Mouse (Mus musculus): ENCODE measurements at regions not wholly inside any gene's neighbourhood (a gene's known extent, or its start where the extent isn't known, plus 50 kb on each side); places are given as distances from the start of the nearest gene placed in this dataset.

GRCm38 (mm10) chr8:115560985-115561916 is 146.3 kb downstream of the Maf start:
- no peak for ATAC-seq (replicated peaks in 1 of 2; ENCODE audit: insufficient read depth in 1 of 2, low FRiP score in 2 of 2, low TSS enrichment in 1 of 2, low read depth in 1 of 2, poor library complexity in 2 of 2, severe bottlenecking in 2 of 2)

GRCm38 (mm10) chr8:115555452-115555851 is 152.1 kb downstream of the Maf start:
- ATAC-seq (replicated peaks in 1 of 2; ENCODE audit: insufficient read depth in 1 of 2, low FRiP score in 2 of 2, low TSS enrichment in 1 of 2, low read depth in 1 of 2, poor library complexity in 2 of 2, severe bottlenecking in 2 of 2) = peak; percentile 91 to 94

- no peak for ATAC-seq (replicated peaks in 1 of 2; ENCODE audit: insufficient read depth in 1 of 2, low FRiP score in 2 of 2, low TSS enrichment in 1 of 2, low read depth in 1 of 2, poor library complexity in 2 of 2, severe bottlenecking in 2 of 2)
Observed at GRCm38 (mm10) chr8:115554185-115554584, 153.4 kb downstream of the Maf start.

GRCm38 (mm10) chr8:115551262-115551661 is 156.3 kb downstream of the Maf start:
- ATAC-seq (replicated peaks in 1 of 2; ENCODE audit: insufficient read depth in 1 of 2, low FRiP score in 2 of 2, low TSS enrichment in 1 of 2, low read depth in 1 of 2, poor library complexity in 2 of 2, severe bottlenecking in 2 of 2) = no peak

GRCm38 (mm10) chr8:115549112-115549511 is 158.5 kb downstream of the Maf start:
- no peak for ATAC-seq (replicated peaks in 1 of 2; ENCODE audit: insufficient read depth in 1 of 2, low FRiP score in 2 of 2, low TSS enrichment in 1 of 2, low read depth in 1 of 2, poor library complexity in 2 of 2, severe bottlenecking in 2 of 2)

- ATAC-seq (replicated peaks in 1 of 2; ENCODE audit: insufficient read depth in 1 of 2, low FRiP score in 2 of 2, low TSS enrichment in 1 of 2, low read depth in 1 of 2, poor library complexity in 2 of 2, severe bottlenecking in 2 of 2) = no peak
Observed at GRCm38 (mm10) chr8:115544067-115544466, 163.5 kb downstream of the Maf start.

- no peak for ATAC-seq (replicated peaks in 1 of 2; ENCODE audit: insufficient read depth in 1 of 2, low FRiP score in 2 of 2, low TSS enrichment in 1 of 2, low read depth in 1 of 2, poor library complexity in 2 of 2, severe bottlenecking in 2 of 2)
Observed at GRCm38 (mm10) chr8:115542935-115543334, 164.7 kb downstream of the Maf start.

- peak; percentile 38 to 49; a peak in 2 of 4 replicates for ATAC-seq (replicated peaks in 1 of 2; ENCODE audit: insufficient read depth in 1 of 2, low FRiP score in 2 of 2, low TSS enrichment in 1 of 2, low read depth in 1 of 2, poor library complexity in 2 of 2, severe bottlenecking in 2 of 2)
Observed at GRCm38 (mm10) chr8:115539600-115539999, 168.0 kb downstream of the Maf start.

GRCm38 (mm10) chr8:115538236-115538635 is 169.4 kb downstream of the Maf start:
- no peak for ATAC-seq (replicated peaks in 1 of 2; ENCODE audit: insufficient read depth in 1 of 2, low FRiP score in 2 of 2, low TSS enrichment in 1 of 2, low read depth in 1 of 2, poor library complexity in 2 of 2, severe bottlenecking in 2 of 2)

- no peak for ATAC-seq (replicated peaks in 1 of 2; ENCODE audit: insufficient read depth in 1 of 2, low FRiP score in 2 of 2, low TSS enrichment in 1 of 2, low read depth in 1 of 2, poor library complexity in 2 of 2, severe bottlenecking in 2 of 2)
Observed at GRCm38 (mm10) chr8:115537761-115538160, 169.8 kb downstream of the Maf start.

GRCm38 (mm10) chr8:115536554-115537346 is 170.8 kb downstream of the Maf start:
- ATAC-seq (replicated peaks in 1 of 2; ENCODE audit: insufficient read depth in 1 of 2, low FRiP score in 2 of 2, low TSS enrichment in 1 of 2, low read depth in 1 of 2, poor library complexity in 2 of 2, severe bottlenecking in 2 of 2) = no peak

- ATAC-seq (replicated peaks in 1 of 2; ENCODE audit: insufficient read depth in 1 of 2, low FRiP score in 2 of 2, low TSS enrichment in 1 of 2, low read depth in 1 of 2, poor library complexity in 2 of 2, severe bottlenecking in 2 of 2) = no peak
Observed at GRCm38 (mm10) chr8:115536001-115536400, 171.6 kb downstream of the Maf start.

GRCm38 (mm10) chr8:115534030-115534429 is 173.6 kb downstream of the Maf start:
- ATAC-seq (replicated peaks in 1 of 2; ENCODE audit: insufficient read depth in 1 of 2, low FRiP score in 2 of 2, low TSS enrichment in 1 of 2, low read depth in 1 of 2, poor library complexity in 2 of 2, severe bottlenecking in 2 of 2) = peak in 1 of 2 experiments; percentile 23; a peak in 1 of 4 replicates

GRCm38 (mm10) chr8:115531343-115531742 is 176.3 kb downstream of the Maf start:
- no peak for ATAC-seq (replicated peaks in 1 of 2; ENCODE audit: insufficient read depth in 1 of 2, low FRiP score in 2 of 2, low TSS enrichment in 1 of 2, low read depth in 1 of 2, poor library complexity in 2 of 2, severe bottlenecking in 2 of 2)

GRCm38 (mm10) chr8:115529568-115530342 is 177.8 kb downstream of the Maf start:
- ATAC-seq (replicated peaks in 1 of 2; ENCODE audit: insufficient read depth in 1 of 2, low FRiP score in 2 of 2, low TSS enrichment in 1 of 2, low read depth in 1 of 2, poor library complexity in 2 of 2, severe bottlenecking in 2 of 2) = peak in 1 of 2 experiments; percentile 16; a peak in 1 of 4 replicates

- no peak for ATAC-seq (replicated peaks in 1 of 2; ENCODE audit: insufficient read depth in 1 of 2, low FRiP score in 2 of 2, low TSS enrichment in 1 of 2, low read depth in 1 of 2, poor library complexity in 2 of 2, severe bottlenecking in 2 of 2)
Observed at GRCm38 (mm10) chr8:115528879-115529278, 178.7 kb downstream of the Maf start.

GRCm38 (mm10) chr8:115525149-115525548 is 182.4 kb downstream of the Maf start:
- no peak for ATAC-seq (replicated peaks in 1 of 2; ENCODE audit: insufficient read depth in 1 of 2, low FRiP score in 2 of 2, low TSS enrichment in 1 of 2, low read depth in 1 of 2, poor library complexity in 2 of 2, severe bottlenecking in 2 of 2)

Measured in hematopoietic stem cell, adult 5-6 weeks (primary cell).